Mouse (Mus musculus) lung, embryonic 14.5 days (tissue): ENCODE measurements around the gene Cbarp. TPM values are rescaled to one million over a fixed set of nuclear protein-coding genes. Genes with fewer than 3 reads are reported as not detected.

ENCODE experiments used
- ATAC-seq: fragments of 200-750 bp; cut with Nextera tagmentation; 2 replicates; pipeline ENCODE4 v1.8.0; 2017; ENCODE audit warnings: mild to moderate bottlenecking, moderate TSS enrichment, moderate library complexity; ENCODE audit not compliant: insufficient read depth
- DNase-seq: peaks from one replicate; pipeline ENCODE4 v3.0.0-alpha.2; 2015
- H3K27ac ChIP-seq: fragments of 300-500 bp; sonication (generic); 2 replicates; pipeline ENCODE4 v1.5.1; 2014; ENCODE audit warnings: low read depth, mild to moderate bottlenecking, moderate library complexity
- H3K27me3 ChIP-seq: fragments of 300-500 bp; sonication (generic); 2 replicates; pipeline ENCODE4 v1.6.1; 2014; ENCODE audit warnings: low read length, control low read depth; ENCODE audit not compliant: insufficient read depth
- H3K36me3 ChIP-seq: fragments of 300-500 bp; sonication (generic); 2 replicates; pipeline ENCODE4 v1.6.1; 2014; ENCODE audit warnings: control low read depth; ENCODE audit not compliant: insufficient read depth
- H3K4me1 ChIP-seq: fragments of 300-500 bp; sonication (generic); 2 replicates; pipeline ENCODE4 v1.6.1; 2014; ENCODE audit warnings: antibody characterized with exemption, control low read depth; ENCODE audit not compliant: insufficient read depth
- H3K4me2 ChIP-seq: fragments of 300-500 bp; sonication (generic); 2 replicates; pipeline ENCODE4 v1.6.1; 2014; ENCODE audit warnings: mild to moderate bottlenecking
- H3K4me3 ChIP-seq: fragments of 300-500 bp; sonication (generic); 2 replicates; pipeline ENCODE4 v1.5.1; 2014; ENCODE audit warnings: low read depth, low read length
- H3K9ac ChIP-seq: fragments of 300-500 bp; sonication (generic); 2 replicates; pipeline ENCODE4 v1.6.1; 2014
- H3K9me3 ChIP-seq: fragments of 300-500 bp; sonication (generic); 2 replicates; pipeline ENCODE4 v1.6.1; 2016; ENCODE audit warnings: low read depth, low read length, control low read depth
- CTCF ChIP-seq: IDR thresholded peaks from 2 replicates; pipeline ENCODE4 v1.5.1; 2016; ENCODE audit warnings: antibody characterized with exemption, low read depth
- WGBS: fragments of 180-500 bp; shearing (Covaris S2); extraction: QIAGEN DNeasy Blood & Tissue Kit; methylation state at CpG from one replicate; pipeline ENCODE4 v1.1.7; 2014; 5-methylcytosine and 5-hydroxymethylcytosine counted together
- polyA plus RNA-seq: library from polyadenylated mRNA; unstranded; fragments of >200 nt; fragmentation: Nextera tagmentation; extraction: Ambion mirVana; gene quantifications from 2 replicates; pipeline ENCODE4 v1.2.1, GENCODE M21; 2014

Cbarp gene
- polyA plus RNA-seq, 1 experiment from 2014 or later: 5.5 TPM

GRCm38 (mm10) chr10:80151211-80152034 is 10.8 kb upstream of the Cbarp start:
- Histone ChIP-seq H3K36me3 (peaks cover 69% of the 10 kb centered on the region), H3K4me2 (peak overlapping the region; percentile 100), H3K4me1 (peaks cover 10% of the 10 kb centered on the region; the same call in 1 of the 2 replicates), H3K27me3 (no peaks in the 10 kb centered on the region), H3K9ac (peak overlapping the region; percentile 99), H3K9me3 (no peaks in the 10 kb centered on the region), H3K27ac (peak overlapping the region; percentile 100), H3K4me3 (peak overlapping the region; percentile 99)
- DNase-seq: peak; percentile 81
- no peak for ATAC-seq
- TF ChIP-seq CTCF: no peak
- 0% methylated on average over 25 of the region's 26 CpGs for WGBS

- ATAC-seq: no peak
- H3K9ac ChIP-seq: peak overlapping the region; percentile 99
- no peaks in the 10 kb centered on the region for H3K27me3 ChIP-seq
- peaks cover 10% of the 10 kb centered on the region; the same call in 1 of the 2 replicates for H3K4me1 ChIP-seq
- H3K9me3 ChIP-seq: no peaks in the 10 kb centered on the region
- peak; percentile 28 for TF ChIP-seq CTCF
- DNase-seq: peak; percentile 83
- peaks cover 69% of the 10 kb centered on the region for H3K36me3 ChIP-seq
- under 1% methylated on average over 66 of the region's 71 CpGs for WGBS
- H3K4me3 ChIP-seq: peak overlapping the region; percentile 99
- H3K4me2 ChIP-seq: peak overlapping the region; percentile 100
- peak overlapping the region; percentile 100 for H3K27ac ChIP-seq
Measured at GRCm38 (mm10) chr10:80150226-80151210, 9.9 kb upstream of the Cbarp start.

- Histone ChIP-seq H3K27ac (peak overlapping the region; percentile 100), H3K9me3 (no peaks in the 10 kb centered on the region), H3K4me3 (peak overlapping the region; percentile 99), H3K9ac (peak overlapping the region; percentile 99), H3K4me2 (peak overlapping the region; percentile 100), H3K27me3 (no peaks in the 10 kb centered on the region), H3K4me1 (peaks cover 10% of the 10 kb centered on the region; the same call in 1 of the 2 replicates), H3K36me3 (peaks cover 69% of the 10 kb centered on the region)
- DNase-seq (peak; percentile 99), ATAC-seq (peak; percentile 79)
- TF ChIP-seq CTCF: no peak
- under 1% methylated on average over 88 of the region's 88 CpGs for WGBS
Measured at GRCm38 (mm10) chr10:80149291-80150225, 8.9 kb upstream of the Cbarp start.

- Histone ChIP-seq H3K27me3 (no peaks in the 10 kb centered on the region), H3K4me2 (peak overlapping the region; percentile 63), H3K4me3 (peak overlapping the region; percentile 99), H3K36me3 (peaks cover 68% of the 10 kb centered on the region), H3K27ac (peak overlapping the region; percentile 100), H3K4me1 (peaks cover 10% of the 10 kb centered on the region; the same call in 1 of the 2 replicates), H3K9me3 (no peaks in the 10 kb centered on the region), H3K9ac (peak overlapping the region; percentile 96)
- TF ChIP-seq CTCF: peak; percentile 52
- under 1% methylated on average over 57 of the region's 57 CpGs for WGBS
- ATAC-seq (peak; percentile 51), DNase-seq (peak; percentile 97)
Measured at GRCm38 (mm10) chr10:80148610-80149290, 8.1 kb upstream of the Cbarp start.

GRCm38 (mm10) chr10:80147719-80148601 is 7.3 kb upstream of the Cbarp start, which contains the start of gene Midn:
Midn (plus strand) TSS chr10:80148272.
- peaks cover 65% of the 10 kb centered on the region for H3K36me3 ChIP-seq

More at GRCm38 (mm10) chr10:80147719-80148601, 7.3 kb upstream of the Cbarp start, which contains the start of gene Midn:
- H3K4me1 ChIP-seq: peaks cover 9% of the 10 kb centered on the region; the same call in 1 of the 2 replicates
- ATAC-seq (peak; percentile 41), DNase-seq (peak; percentile 87)
- peak within 1 kb of the TSS; percentile 63 for H3K4me2 ChIP-seq
- WGBS: 1% methylated on average over 29 of the region's 42 CpGs
- TF ChIP-seq CTCF: peak; percentile 73
- H3K27me3 ChIP-seq: no peaks in the 10 kb centered on the region
- H3K9me3 ChIP-seq: no peaks in the 10 kb centered on the region
- peak within 1 kb of the TSS; percentile 99 for H3K4me3 ChIP-seq
- H3K9ac ChIP-seq: peak within 1 kb of the TSS; percentile 96
- peak within 1 kb of the TSS; percentile 100 for H3K27ac ChIP-seq
